Mouse (Mus musculus) lung, adult 2 months (tissue): ENCODE data around the gene Nt5e.

ENCODE experiments used
- CTCF ChIP-seq: fragments of 200-500 bp; IDR thresholded peaks from 2 replicates; pipeline ENCODE4 v1.5.1; 2011; ENCODE audit warnings: mild to moderate bottlenecking, low read length, control low read depth; ENCODE audit not compliant: insufficient read depth
- POLR2A ChIP-seq: fragments of 200-500 bp; IDR thresholded peaks from 2 replicates; pipeline ENCODE4 v1.6.1; 2011; ENCODE audit warnings: low read depth, mild to moderate bottlenecking, control low read depth, low read length, borderline replicate concordance; ENCODE audit errors: extremely low read depth

GRCm38 (mm10) chr9:88344424-88344823 is 17.4 kb downstream of the Nt5e start:
- TF ChIP-seq CTCF (no peak), POLR2A (no peak)
